Mouse (Mus musculus): ENCODE results near the gene C330007P06Rik. TPM values are rescaled to one million over a fixed set of nuclear protein-coding genes. Genes with fewer than 3 reads are reported as not detected.

Gene C330007P06Rik
- polyA plus RNA-seq, 1 experiment from 2014 or later: 19.3 TPM

DNA sequence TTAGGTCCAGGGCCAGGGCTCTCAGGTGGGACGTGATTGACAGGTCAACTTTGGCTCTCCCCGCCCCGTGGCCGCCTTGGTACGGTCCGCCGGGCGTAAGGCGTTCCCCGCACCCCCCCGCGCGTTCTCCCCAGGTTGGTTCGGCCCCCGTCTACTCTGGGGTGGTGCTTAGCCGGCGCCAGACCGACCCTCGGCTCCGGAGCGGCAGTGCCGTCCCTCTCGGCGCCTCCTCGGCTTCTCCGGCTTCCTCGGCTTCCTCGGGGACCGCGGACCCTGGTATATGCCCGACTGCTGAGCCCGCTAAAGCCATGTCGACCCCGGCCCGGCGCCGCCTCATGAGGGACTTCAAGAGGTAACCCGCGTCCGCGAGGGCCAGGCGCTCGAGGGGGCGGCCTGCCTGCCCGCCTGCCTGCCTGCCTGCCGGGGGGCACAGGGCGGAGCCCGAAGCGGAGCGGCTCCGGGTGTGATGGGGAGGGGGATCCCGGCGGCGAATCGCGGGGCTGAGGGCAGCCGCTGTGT lies 326 bp upstream of the C330007P06Rik start:
- 9% methylated on average over 49 of the region's 57 CpGs for WGBS

DNA sequence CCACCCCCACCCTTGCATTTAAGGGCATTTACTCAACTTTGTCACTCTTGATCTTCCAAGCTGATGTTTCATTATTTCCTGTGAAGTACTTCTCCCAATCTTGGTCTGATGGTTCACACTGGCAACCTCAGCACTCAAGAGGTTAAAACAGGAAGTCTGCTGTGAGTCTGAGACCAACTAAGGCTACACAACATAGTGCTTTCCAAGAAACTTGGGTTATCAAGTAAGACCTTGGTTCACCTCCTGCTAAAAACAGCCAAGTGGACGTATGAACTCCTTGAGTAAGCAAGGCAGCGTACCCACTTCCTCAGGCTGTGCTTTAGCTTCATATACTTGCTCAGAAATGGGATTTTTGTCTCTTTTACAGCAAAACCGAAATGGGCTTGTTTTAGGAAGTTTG lies 3.5 kb downstream of the C330007P06Rik start:
- WGBS: 62% methylated on average over 3 of the region's 3 CpGs
- no peak for ATAC-seq (ENCODE audit: extremely low read depth, insufficient number of reproducible peaks, low FRiP score, low TSS enrichment)

More for the DNA sequence above, 326 bp upstream of the C330007P06Rik start:
- Histone ChIP-seq H3K27me3 (replicated peaks) (0 out of 2 replicates have a peak, but pooled peaks cover 4% of the 10 kb centered on the region), H3K9me3 (no peaks in the 10 kb centered on the region), H3K4me2 (peak overlapping the region; percentile 69), H3K4me1 (peaks cover 5% of the 10 kb centered on the region; the same call in 1 of the 2 replicates), H3K9ac (peak overlapping the region; percentile 89), H3K27ac (replicated peaks) (peak overlapping the region; percentile 77), H3K4me3 (peak overlapping the region; percentile 75), H3K36me3 (peaks cover 3% of the 10 kb centered on the region; the same call in 1 of the 2 replicates)
- peak; percentile 89 for ATAC-seq (ENCODE audit: extremely low read depth, insufficient number of reproducible peaks, low FRiP score, low TSS enrichment)

DNA sequence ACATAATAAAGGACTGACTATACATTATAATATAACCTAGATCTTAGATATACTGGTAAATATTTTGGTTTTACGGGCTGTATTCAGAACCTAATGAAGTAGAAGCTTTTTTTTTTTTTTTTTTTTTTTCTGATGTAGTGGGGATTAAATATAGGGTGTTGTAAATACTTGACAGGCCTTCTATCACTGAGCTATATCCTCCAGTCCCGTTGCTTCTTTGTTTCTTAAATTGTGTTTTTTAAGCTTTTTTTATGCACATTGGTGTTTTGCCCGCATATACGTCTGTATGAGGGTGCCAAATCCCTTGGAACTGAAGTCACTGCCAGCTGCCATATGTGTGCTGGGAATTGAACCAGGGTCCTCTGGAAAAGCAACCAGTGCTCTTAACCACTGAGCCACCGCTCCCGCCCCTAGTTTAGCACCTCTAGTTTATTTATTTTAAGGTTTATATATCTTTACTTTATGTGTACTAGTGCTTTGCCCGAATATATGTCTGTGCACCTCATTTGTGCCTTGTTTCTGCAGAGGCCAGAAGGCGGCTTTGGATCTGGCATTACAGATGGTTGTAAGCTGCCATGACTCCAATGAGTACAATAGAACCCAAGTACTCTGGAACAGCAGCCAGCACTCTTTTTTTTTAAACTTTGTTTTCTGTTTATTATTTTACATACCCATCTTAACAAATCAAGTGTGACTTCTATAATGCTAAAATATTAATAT lies 9.1 kb downstream of the C330007P06Rik start:
- peak overlapping the region; percentile 67 for H3K9ac ChIP-seq
- H3K27me3 ChIP-seq (replicated peaks): no peaks in the 10 kb centered on the region
- H3K4me1 ChIP-seq: peaks cover 6% of the 10 kb centered on the region
- peak overlapping the region; percentile 58 for H3K4me2 ChIP-seq
- no peak for ATAC-seq (ENCODE audit: extremely low read depth, insufficient number of reproducible peaks, low FRiP score, low TSS enrichment)
- H3K27ac ChIP-seq (replicated peaks): no peak overlapping the region; the same call in 1 of the 2 replicates
- no peaks in the 10 kb centered on the region; the same call in 1 of the 2 replicates for H3K36me3 ChIP-seq
- H3K9me3 ChIP-seq: no peaks in the 10 kb centered on the region
- H3K4me3 ChIP-seq: peak overlapping the region; percentile 55
- 48% methylated on average over 8 of the region's 8 CpGs for WGBS

More for the DNA sequence above, 3.5 kb downstream of the C330007P06Rik start:
- no peak overlapping the region for H3K4me2 ChIP-seq
- no peaks in the 10 kb centered on the region for H3K36me3 ChIP-seq
- H3K27me3 ChIP-seq (replicated peaks): 0 out of 2 replicates have a peak, but pooled peaks cover 4% of the 10 kb centered on the region
- H3K4me3 ChIP-seq: no peak overlapping the region
- no peak overlapping the region for H3K27ac ChIP-seq (replicated peaks)
- H3K9ac ChIP-seq: no peak overlapping the region
- H3K9me3 ChIP-seq: no peaks in the 10 kb centered on the region
- peaks cover 1% of the 10 kb centered on the region; the same call in 1 of the 2 replicates for H3K4me1 ChIP-seq

DNA sequence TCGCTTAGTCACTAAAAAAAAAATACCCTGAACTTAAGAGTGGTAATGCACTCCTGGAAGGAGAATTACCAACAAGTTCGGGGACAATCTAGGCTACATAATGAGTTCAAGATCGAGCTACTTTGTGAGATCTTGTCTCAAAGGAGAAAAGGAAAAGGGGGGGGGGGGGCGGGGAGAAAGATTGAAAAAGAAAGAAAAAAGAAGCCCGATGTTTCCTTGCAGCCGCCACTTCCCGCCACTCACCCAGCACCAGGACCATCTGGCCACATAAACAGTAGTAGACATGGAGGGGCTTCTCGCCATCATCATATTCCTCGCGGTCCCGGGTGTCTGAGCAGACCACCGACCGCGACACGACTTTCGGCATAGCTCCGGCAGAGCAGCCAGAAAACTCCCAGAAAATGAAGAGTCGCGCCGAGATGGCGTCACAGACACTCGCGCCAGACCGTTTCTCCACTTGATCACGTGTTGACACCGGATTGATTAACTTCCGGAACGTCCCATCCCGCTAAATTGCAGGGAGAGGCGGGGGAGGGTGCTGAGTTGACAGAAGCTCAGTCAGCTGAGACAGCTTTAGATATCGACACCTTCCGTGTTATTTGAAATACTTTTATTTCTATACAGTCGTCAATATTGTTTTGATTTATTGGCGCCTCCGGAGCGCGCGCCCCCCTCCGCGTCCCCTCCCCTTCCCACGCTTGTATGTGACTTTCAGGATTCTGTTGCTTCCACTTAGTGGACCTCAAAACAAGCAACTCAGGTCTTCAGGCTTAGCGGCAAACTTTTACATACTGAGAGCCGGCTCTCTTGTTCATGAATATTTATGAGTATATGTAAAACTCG lies 9.9 kb downstream of the C330007P06Rik start:
- Histone ChIP-seq H3K27ac (replicated peaks) (peak overlapping the region; percentile 69), H3K4me3 (peak overlapping the region; percentile 55), H3K4me2 (peak overlapping the region; percentile 69), H3K4me1 (peaks cover 6% of the 10 kb centered on the region), H3K27me3 (replicated peaks) (no peaks in the 10 kb centered on the region), H3K36me3 (no peaks in the 10 kb centered on the region; the same call in 1 of the 2 replicates), H3K9me3 (no peaks in the 10 kb centered on the region), H3K9ac (peak overlapping the region; percentile 78)
- ATAC-seq (ENCODE audit: extremely low read depth, insufficient number of reproducible peaks, low FRiP score, low TSS enrichment): peak; percentile 71; the same call in 1 of the 2 replicates
- WGBS: 12% methylated on average over 43 of the region's 44 CpGs

DNA sequence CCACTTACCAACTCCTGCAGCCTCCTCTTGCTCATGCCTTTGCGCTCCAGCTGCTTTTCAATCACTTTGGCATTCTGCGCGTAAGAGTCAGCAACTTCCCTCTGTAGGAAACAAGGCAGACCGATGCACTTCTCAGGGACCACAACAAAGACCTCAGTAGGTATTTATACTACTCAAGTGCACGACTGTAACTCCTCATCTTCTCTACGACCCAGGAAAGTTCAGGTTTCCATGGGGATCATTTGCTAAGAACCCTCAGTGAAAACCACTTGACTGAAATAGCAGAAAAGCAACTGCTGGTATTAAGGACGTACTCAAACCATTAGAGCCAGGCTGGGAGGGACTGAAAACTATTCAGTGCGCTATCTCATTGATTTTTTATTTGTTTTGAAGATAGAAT lies 21.3 kb downstream of the C330007P06Rik start:
- Histone ChIP-seq H3K4me3 (no peak overlapping the region), H3K36me3 (peaks cover 18% of the 10 kb centered on the region), H3K4me2 (no peak overlapping the region), H3K9me3 (no peaks in the 10 kb centered on the region), H3K27me3 (replicated peaks) (no peaks in the 10 kb centered on the region), H3K9ac (no peak overlapping the region), H3K4me1 (no peaks in the 10 kb centered on the region), H3K27ac (replicated peaks) (no peak overlapping the region)
- 84% methylated on average over 8 of the region's 8 CpGs for WGBS
- ATAC-seq (ENCODE audit: extremely low read depth, insufficient number of reproducible peaks, low FRiP score, low TSS enrichment): no peak

DNA sequence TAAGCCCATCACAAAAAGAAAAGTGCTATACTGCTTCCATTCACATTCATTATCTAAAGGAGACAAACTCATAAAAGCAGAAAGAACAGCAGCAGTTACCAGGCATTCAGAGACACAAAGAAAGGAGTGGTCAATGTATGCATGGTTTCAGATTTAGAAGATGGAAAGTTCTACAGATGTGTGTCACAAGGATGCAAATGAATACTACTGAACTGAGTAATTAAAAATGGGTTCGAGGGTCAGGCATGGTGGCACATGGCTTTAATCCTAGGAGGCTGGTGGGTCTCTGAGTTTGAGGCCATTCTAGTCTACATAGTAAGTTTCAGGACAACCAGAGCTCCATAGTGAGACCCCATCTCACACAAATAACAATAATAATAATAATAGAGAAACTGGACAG lies 26.8 kb downstream of the C330007P06Rik start:
- no peak overlapping the region for H3K27ac ChIP-seq (replicated peaks)
- no peaks in the 10 kb centered on the region for H3K27me3 ChIP-seq (replicated peaks)
- no peaks in the 10 kb centered on the region for H3K4me1 ChIP-seq
- ATAC-seq (ENCODE audit: extremely low read depth, insufficient number of reproducible peaks, low FRiP score, low TSS enrichment): no peak
- peaks cover 11% of the 10 kb centered on the region; the same call in 1 of the 2 replicates for H3K36me3 ChIP-seq
- no peak overlapping the region for H3K4me2 ChIP-seq
- H3K9ac ChIP-seq: no peak overlapping the region
- no peak overlapping the region for H3K4me3 ChIP-seq
- 84% methylated on average over 1 of the region's 1 CpGs for WGBS
- no peaks in the 10 kb centered on the region for H3K9me3 ChIP-seq

DNA sequence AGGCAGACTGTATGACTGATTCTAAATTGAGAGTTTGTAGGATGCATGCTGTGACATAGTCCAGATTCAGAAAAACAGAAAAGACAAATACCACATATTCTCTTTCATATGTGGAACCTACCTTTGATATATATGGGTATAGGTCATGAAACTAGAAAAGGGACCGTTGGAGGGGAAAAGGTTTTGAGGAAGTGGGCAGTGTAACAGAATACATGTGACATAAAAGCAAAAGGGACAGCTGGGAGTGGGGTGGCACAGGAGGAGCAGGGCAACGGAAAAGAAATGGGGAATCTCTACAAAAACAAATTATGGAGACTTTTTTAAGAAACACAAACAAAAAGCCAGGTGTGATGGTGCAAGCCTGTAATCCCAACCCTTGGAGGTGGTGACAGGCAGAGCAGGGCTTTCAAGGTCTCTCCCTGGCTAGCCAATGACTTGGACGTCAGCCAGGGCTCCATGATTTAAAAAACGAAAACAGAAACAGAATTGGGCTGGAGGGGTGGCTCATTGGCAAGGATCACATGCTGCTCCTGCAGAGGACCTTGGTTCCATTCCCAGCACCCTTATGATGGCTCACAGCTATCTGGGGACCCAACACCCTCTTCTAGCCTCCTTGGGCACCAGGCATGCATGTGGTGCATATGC lies 30.4 kb downstream of the C330007P06Rik start:
- H3K9ac ChIP-seq: no peak overlapping the region
- no peaks in the 10 kb centered on the region for H3K9me3 ChIP-seq
- no peaks in the 10 kb centered on the region for H3K4me1 ChIP-seq
- H3K4me3 ChIP-seq: no peak overlapping the region
- H3K27ac ChIP-seq (replicated peaks): no peak overlapping the region
- no peaks in the 10 kb centered on the region for H3K27me3 ChIP-seq (replicated peaks)
- H3K4me2 ChIP-seq: no peak overlapping the region
- ATAC-seq (ENCODE audit: extremely low read depth, insufficient number of reproducible peaks, low FRiP score, low TSS enrichment): no peak
- 0 out of 2 replicates have a peak, but pooled peaks cover 7% of the 10 kb centered on the region for H3K36me3 ChIP-seq
- 57% methylated on average over 4 of the region's 4 CpGs for WGBS

DNA sequence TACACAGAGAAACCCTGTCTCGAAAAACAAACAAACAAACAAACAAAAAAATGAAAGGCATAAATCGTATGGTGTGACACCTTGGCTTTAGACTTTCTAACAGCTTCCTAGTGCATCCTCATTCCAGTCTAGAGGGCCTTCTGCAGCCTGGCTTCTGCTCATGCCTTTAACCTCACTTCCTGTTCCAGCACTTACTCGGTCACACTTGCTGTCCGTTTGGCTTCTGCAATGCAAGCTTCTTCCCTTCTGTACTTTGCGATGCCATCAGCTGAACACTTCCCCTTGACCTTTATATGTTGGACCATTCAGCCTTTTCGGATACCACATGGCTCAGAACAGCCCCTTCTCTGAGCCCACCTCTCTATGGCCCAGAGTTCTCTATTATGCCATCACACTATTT lies 32.2 kb downstream of the C330007P06Rik start:
- H3K27me3 ChIP-seq (replicated peaks): no peaks in the 10 kb centered on the region
- H3K4me1 ChIP-seq: no peaks in the 10 kb centered on the region
- H3K36me3 ChIP-seq: 0 out of 2 replicates have a peak, but pooled peaks cover 2% of the 10 kb centered on the region
- H3K27ac ChIP-seq (replicated peaks): no peak overlapping the region
- WGBS: 70% methylated on average over 6 of the region's 6 CpGs
- no peak for ATAC-seq (ENCODE audit: extremely low read depth, insufficient number of reproducible peaks, low FRiP score, low TSS enrichment)
- no peak overlapping the region for H3K9ac ChIP-seq
- H3K9me3 ChIP-seq: no peaks in the 10 kb centered on the region
- no peak overlapping the region for H3K4me2 ChIP-seq
- no peak overlapping the region for H3K4me3 ChIP-seq

DNA sequence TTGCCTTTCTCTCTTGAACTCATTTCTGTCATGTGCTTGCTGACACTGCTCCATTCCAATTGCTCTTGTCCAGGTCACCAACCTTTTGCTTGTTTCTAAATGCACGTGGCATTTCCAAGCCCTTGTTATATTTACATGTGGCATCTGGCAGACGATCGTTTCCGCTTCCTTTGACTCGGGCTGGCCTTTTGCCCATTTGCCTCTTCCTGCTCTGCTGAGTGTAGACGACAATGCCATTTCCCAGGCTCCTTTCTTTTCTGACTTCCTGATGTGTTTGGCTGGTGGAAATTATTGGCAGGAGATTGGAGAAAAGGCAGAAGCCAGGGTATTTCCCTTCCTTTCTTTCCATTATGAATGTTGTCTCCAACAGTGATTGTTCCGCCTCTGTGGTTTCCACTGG lies 34.5 kb downstream of the C330007P06Rik start:
- H3K4me1 ChIP-seq: no peaks in the 10 kb centered on the region
- WGBS: 54% methylated on average over 7 of the region's 7 CpGs
- H3K27ac ChIP-seq (replicated peaks): peak overlapping the region; percentile 39; the same call in 1 of the 2 replicates
- H3K36me3 ChIP-seq: no peaks in the 10 kb centered on the region
- H3K27me3 ChIP-seq (replicated peaks): no peaks in the 10 kb centered on the region
- H3K9ac ChIP-seq: no peak overlapping the region
- no peak for ATAC-seq (ENCODE audit: extremely low read depth, insufficient number of reproducible peaks, low FRiP score, low TSS enrichment)
- H3K9me3 ChIP-seq: no peaks in the 10 kb centered on the region
- no peak overlapping the region for H3K4me2 ChIP-seq
- no peak overlapping the region for H3K4me3 ChIP-seq

DNA sequence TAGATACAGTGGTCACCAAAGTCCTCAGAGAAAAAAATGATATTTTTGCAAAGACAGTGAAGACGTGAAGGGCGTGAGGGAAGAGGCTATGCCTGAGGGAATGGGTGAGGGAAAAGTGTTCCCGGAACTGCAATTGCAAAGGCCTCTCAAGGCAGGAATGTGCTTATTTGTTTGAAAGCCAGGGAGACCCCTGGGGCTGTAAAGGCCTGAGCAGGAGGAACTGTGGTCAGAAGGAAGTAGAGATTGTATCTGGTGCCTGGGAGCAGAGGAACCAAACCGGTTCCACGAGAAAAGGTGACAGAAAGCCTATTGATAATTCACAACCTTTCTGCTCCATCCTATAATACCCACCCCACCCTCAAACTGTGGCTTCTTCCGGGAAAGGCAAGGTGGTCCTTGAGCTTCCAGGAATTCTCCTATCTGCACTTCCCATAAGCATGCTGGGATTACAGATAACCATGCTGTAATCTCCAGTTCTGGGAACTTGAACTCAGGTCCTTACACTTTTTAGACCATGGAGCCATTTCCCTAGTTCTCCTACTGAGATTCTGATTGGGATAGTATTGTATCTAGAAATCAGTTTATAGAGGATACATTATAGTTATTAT lies 36.7 kb downstream of the C330007P06Rik start:
- no peak overlapping the region for H3K4me2 ChIP-seq
- peaks cover 7% of the 10 kb centered on the region for H3K4me1 ChIP-seq
- ATAC-seq (ENCODE audit: extremely low read depth, insufficient number of reproducible peaks, low FRiP score, low TSS enrichment): no peak
- no peaks in the 10 kb centered on the region for H3K36me3 ChIP-seq
- no peaks in the 10 kb centered on the region for H3K27me3 ChIP-seq (replicated peaks)
- no peak overlapping the region for H3K27ac ChIP-seq (replicated peaks)
- 54% methylated on average over 6 of the region's 6 CpGs for WGBS
- H3K9ac ChIP-seq: no peak overlapping the region
- H3K9me3 ChIP-seq: no peaks in the 10 kb centered on the region
- no peak overlapping the region for H3K4me3 ChIP-seq
